Mouse (Mus musculus): ENCODE measurements at regions not wholly inside any gene's neighbourhood (a gene's known extent, or its start where the extent isn't known, plus 50 kb on each side); places are given as distances from the start of the nearest gene placed in this dataset.

DNA sequence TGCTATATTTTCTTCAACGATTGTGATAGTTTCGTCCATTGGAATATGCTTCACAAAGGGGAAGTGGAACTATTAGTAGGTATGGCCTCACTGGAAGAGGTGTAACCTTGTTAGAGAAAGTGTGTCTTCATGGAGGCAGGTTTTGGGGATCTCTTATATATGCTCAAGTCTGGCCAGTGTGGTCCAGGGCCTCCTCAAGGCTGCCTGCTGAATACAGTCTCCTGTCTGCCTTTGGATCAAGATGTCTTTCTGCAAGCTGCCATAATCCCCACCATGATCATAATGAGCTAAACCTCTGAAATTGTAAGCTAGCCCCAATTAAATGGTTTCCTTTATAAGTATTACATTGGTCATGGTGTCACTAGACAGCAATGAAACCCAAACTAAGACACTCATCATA is 384.3 kb downstream of the Btbd3 start:
- ATAC-seq (replicated peaks; ENCODE audit: low FRiP score, low TSS enrichment, poor library complexity, severe bottlenecking): no peak

DNA sequence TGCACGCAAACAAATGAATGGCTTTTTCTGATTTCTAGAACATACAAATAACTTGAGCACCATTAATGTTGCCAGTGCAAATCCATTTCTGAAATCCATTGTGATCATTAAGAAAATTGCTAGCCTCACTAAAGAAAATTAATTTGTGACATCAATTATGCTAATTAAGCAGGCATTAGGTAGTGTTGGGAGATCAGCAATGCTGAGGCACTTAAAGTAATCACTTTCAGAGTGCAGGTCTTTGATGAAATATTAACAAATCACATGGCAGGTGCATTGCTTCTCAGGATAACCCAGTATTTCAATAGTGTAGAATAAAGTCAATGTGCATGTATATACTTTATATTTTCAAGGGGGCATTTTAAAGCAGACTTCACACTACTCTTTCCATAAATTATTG is 385.0 kb downstream of the Btbd3 start:
- ATAC-seq (replicated peaks; ENCODE audit: low FRiP score, low TSS enrichment, poor library complexity, severe bottlenecking): no peak

DNA sequence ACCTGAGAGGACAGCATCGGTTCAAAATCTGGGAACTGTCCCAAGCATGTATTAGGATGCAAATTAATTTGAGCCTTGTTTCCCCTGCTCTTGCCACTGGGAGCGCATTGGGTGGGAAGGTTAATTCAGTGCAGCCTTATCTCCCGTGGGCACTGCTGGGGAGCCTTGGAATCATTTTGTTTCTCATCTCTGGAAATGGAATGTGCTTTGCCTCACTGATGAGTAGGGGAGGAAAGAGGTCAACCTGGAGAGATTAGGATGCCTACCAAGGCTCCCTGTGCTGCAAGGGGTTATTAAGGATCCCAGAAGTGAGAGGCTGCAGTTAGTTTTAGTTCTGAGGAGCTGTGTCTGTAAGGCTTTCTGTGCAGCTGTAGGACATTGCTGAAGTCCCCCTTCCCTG is 392.3 kb downstream of the Btbd3 start:
- ATAC-seq (replicated peaks; ENCODE audit: low FRiP score, low TSS enrichment, poor library complexity, severe bottlenecking): no peak

DNA sequence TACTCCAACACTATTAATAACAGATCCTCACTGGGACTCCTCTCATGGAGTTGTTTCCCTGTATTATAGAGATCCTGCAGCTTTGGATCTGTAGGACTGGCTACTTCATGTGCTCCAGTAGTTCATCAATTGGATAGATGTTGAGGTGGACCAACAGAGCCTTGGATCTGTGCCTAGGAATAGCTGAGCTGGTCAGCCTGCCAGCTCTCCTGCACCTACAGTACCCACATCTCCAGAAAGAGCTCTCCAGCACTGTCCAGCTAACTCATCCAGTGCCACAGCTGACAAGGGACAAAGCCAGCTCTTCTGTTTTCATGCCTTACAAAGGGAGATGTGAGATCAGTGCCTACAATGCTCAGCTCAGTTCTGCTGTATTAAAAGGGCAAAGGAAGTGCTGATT is 403.0 kb downstream of the Btbd3 start:
- no peak for ATAC-seq (replicated peaks; ENCODE audit: low FRiP score, low TSS enrichment, poor library complexity, severe bottlenecking)

DNA sequence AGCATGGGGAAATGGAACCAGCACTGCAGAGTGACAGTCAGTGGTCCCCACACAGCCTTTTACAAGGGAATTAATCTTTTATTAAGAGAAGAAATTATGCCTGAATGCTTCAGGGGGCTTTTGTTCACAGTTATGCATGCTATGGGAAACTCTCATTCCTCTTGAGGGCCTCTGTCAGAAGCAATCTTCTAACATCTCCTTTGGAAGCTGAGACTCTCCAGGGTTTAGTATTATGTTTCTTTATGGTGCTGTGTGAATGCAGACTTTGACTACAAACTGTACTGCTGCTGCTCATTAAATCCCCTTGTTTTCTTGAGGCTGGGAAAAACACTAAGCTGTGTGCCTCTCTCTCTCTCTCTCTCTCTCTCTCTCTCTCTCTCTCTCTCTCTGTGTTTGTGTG is 413.9 kb downstream of the Btbd3 start:
- ATAC-seq (replicated peaks; ENCODE audit: low FRiP score, low TSS enrichment, poor library complexity, severe bottlenecking): no peak

DNA sequence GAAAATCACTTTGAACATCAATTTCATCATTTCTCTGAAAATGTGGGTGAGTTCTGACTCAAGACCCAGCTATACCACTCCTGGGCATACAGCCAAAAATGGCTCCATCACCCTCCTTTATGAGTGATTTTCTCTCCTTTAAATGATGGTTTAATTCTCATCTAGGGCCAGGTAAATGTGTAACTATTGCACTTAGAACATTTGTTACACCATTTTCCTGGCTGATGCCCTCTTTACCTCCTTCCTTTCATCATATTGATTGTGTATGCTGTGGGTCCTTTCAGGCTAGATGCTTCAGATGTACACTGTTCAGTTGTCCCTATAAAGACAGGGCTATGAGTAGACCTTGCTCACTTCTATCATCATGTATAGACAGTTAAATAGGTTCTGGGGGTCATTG is 418.4 kb downstream of the Btbd3 start:
- ATAC-seq (replicated peaks; ENCODE audit: low FRiP score, low TSS enrichment, poor library complexity, severe bottlenecking): no peak

DNA sequence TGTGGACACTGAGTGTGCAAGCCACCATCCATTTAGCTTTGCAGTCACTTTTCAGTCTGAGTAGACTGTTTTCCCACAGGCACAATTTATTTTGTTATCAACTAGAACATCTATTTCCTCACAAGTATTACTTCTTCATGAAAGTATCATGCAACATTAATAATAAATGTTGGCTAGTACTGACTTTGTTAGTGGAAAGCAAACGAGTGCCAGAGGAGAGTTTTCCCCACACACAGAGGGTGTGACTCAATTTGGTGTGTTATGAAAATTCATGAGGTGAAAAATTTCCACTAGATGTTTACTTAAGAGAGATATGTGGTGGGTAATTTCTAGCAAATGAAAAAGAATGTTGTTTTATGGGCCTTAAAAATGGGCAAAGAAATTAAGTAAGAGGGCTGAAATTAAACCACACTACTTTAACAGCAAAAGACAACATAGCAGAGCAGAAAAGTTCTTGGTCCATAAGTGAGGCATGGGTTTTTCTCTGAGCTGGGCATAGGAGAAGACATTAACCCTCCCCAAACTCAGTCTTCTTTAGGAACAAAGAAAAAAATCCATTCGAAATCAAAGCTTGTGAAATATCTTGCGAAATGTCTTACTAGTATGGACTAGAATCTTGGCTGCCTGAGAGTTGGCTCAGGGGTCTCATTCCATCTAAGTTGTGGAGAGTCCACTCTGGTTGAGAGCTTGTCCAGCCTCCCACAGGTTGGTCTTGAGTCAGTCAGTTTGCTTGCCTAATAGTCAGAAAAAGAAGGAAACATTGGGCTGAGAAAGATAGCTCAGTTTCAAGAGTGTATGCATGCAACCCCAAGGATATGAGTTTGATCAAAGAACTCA is 419.1 kb downstream of the Btbd3 start:
- no peak for ATAC-seq (replicated peaks; ENCODE audit: low FRiP score, low TSS enrichment, poor library complexity, severe bottlenecking)

DNA sequence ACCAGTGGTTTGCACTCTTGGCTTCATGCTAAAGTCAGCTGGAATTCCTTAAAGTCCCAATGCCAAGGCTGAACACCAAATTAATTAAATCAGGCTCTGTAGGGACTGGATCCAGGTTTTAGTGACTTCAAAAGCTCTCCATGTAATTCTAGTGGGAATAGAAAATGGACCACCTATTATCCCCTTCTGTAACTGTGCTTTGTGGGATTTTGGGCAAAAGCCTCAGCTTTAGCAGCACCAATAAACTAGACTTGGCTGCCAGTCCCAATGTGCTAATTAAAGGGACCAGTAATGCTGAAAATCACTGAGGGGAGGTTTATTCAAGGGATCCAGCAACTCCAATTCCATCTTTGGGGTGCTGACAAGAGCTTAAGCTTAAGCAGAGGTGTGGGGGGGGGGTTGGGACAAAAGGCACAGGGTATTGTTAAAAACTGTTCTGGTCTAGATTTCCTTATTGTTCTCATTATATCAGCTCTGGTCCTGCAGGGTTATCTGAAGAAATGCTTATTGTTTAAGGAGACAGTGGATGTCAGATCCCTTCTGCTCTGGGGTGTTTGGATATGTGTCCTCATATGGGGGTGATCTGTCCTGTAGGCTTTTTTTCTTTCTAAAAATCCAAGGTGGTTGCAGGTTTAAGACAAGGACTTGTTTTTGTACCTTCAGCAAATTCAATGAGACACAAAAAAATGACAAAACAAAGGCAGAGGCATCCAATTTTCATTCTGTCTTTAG is 431.9 kb downstream of the Btbd3 start:
- ATAC-seq (replicated peaks; ENCODE audit: low FRiP score, low TSS enrichment, poor library complexity, severe bottlenecking): no peak

DNA sequence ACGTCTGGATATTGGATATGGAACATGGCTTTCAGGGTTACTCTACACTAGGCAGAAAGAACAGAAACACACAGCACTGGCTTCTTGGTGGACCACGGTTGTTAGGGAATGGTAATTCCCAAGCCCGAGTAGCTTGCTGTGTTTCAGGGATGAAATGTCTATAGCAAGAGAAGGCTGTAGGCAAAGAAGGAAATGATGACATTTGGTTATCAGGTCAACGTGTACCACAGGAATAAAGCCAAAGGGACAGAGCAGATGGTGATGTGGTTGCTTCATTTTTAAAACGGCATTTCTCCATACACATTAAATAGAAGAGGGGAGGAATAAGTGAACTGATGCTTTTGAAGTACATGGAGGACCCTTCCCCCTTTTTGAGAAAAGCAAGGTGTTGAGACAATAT is 433.1 kb downstream of the Btbd3 start:
- ATAC-seq (replicated peaks; ENCODE audit: low FRiP score, low TSS enrichment, poor library complexity, severe bottlenecking): no peak

DNA sequence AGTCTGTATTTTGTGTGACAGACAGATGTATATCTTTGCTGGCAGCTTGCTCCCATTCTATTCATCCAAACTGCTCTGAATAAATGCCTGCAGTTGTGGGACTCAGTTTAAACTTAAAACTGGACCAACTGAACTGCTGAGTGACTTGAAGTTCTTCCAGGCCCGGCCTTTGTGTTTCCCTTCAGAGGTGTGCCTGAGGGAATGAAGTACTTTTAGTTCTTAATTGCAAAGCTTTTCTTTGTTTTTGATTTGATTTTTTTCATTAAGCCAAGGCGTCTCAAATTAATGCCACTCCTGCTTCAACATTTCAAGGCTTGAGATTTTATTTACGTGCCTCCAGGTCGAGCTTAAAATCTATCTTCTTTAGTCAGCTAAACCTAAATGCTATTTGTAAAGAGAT is 446.4 kb downstream of the Btbd3 start:
- ATAC-seq (replicated peaks; ENCODE audit: low FRiP score, low TSS enrichment, poor library complexity, severe bottlenecking): no peak

DNA sequence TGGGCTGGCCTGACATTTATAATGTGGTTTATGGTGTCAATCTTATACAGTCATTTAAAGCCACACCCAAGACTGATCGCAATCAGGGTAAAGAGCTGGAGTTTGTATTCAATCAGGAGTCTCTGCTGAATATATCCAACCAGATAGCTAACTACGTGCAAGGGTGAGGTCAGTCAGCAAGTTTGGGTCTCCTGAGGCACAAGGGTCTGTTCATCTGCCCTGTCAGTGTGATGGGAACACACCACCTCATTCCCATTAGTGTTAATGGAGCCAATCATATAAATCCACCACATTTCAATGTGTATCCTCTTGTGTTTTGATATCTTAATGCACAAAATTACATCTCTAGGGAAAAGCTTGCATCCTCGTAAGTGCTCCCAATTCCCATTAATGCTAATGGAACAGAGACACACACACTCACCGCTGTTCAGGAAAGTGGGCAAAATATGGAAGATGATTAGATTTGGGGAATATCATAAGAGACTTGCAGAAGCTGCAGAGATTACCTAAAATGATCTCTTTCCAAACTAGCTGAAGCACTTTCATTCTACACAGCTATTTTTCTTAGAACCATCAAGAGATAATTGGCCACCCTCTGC is 447.7 kb downstream of the Btbd3 start:
- ATAC-seq (replicated peaks; ENCODE audit: low FRiP score, low TSS enrichment, poor library complexity, severe bottlenecking): no peak

DNA sequence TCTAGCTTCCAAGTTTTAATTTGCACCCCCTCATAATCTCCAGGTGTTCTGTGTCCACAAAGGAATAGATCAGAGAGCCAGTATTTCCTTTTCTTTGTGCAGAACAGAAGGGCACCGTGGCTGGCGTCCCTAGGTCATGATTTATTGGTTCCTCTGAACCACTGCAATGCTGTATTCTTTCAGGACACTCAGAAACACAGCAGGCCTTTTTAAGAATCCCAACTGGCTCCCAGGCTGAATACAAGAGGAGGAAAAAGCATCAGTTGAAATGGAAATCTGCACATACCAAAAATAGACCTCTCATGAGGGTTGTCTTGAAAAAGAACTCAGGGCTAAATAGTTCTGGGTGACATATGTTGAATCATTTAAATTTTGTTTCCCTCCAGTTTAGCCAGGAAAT is 452.4 kb downstream of the Btbd3 start:
- no peak for ATAC-seq (replicated peaks; ENCODE audit: low FRiP score, low TSS enrichment, poor library complexity, severe bottlenecking)

DNA sequence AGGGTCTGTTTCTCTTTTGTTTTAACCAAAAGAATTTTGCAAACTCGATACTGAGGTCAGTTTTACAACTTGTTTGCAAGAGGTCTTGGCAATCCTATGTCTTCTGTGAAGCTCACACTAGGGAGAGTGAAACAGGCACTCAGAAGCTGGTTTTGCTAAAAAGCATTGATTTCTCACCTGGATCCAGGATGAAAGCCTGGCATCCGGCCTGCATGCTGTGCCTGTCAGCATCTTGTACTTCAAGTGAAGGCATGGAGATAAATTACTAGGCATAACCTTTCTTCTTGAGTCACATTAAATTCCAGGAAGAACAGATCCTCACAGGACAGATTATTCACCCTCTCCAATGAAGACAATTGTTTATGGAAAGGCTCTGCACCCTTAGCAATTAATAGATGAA is 477.5 kb downstream of the Btbd3 start:
- ATAC-seq (replicated peaks; ENCODE audit: low FRiP score, low TSS enrichment, poor library complexity, severe bottlenecking): no peak

DNA sequence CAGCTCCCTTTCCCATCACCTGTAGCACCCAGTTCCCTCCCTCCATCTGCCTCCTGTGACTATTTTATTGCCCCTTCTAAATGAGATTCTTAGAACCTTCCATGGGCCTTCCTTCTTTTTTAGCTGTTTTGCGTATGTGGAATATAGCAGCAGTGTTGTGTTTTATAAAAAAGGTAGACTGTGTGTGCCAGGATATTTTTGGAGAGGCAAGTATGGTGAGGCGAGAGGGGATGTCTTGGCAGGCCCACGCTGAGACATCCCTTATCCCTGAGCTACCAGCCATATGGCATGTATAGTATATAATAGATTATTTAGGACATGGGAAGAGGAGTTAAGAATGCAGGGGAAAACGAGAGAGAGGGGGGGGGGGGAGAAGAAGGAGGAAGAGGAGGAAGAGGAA is 488.4 kb downstream of the Btbd3 start:
- no peak for ATAC-seq (replicated peaks; ENCODE audit: low FRiP score, low TSS enrichment, poor library complexity, severe bottlenecking)

DNA sequence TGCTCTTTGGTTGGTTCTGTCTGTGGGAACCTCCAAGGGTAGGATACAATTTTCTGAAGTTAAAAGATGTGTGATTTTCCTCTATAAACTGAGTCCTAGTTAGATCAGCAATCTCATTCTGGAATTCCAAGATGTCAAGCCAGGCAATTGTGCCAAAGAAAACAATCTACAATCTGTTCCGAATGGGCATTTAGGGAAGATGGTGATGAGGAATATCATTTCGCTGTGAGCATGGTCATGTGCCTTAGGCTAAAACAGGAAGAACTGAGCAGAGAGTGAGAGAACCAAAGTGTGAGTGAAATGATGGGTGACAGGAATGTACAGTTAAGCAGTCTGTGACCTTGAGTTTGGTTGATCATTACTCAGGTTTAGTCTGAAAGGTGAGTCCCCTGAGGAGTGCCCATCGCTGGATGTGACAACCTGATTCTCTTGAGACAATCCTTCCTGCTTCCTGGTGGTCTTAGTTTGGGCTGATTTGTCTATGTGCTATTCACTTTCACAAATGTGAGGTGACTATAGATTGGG is 504.1 kb downstream of the Btbd3 start:
- ATAC-seq (replicated peaks; ENCODE audit: low FRiP score, low TSS enrichment, poor library complexity, severe bottlenecking): no peak

DNA sequence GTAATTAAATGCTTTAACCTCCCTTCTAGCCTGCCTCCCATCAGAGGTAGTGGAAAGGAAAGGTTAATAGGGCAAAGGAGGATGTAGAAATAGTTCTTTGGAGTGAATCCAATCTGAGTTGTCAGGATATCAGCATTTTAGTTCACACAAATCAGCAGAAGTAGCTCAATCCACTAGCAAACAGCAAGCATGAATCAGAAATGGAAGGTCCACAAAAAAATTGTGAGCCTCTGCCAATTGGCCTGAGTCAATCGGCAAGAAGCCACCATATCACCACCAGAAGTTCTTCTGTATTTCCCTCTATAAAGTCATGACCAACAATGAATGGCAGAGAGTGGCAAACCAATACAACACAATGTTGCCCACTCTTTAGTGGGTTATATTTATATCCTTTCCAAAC is 505.0 kb downstream of the Btbd3 start:
- no peak for ATAC-seq (replicated peaks; ENCODE audit: low FRiP score, low TSS enrichment, poor library complexity, severe bottlenecking)

DNA sequence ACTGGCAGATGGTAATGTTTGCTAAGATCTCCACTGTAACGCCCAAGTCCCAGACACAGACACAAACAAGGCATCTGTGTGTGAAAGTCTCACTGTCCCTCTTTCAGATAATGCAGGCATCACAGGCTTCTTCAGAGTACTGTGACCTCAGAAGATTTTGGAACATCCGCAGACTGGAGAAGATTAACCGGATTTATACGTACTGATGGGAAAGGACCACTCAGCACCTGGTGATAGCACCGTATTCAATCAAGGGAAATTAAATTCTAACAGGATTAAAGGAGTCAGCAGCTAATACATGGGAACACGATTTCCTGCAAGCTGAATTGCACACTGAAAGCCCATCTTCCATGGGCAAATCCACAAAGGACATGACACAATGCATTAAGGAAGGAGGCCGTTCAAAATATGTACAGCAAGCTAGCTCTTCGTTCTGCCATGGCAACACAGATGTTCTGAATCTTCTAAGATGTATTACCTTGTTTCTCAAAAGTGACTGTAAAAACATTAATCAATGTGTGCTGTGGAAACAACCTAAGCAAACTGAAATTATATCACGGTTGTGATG is 510.0 kb downstream of the Btbd3 start:
- no peak for ATAC-seq (replicated peaks; ENCODE audit: low FRiP score, low TSS enrichment, poor library complexity, severe bottlenecking)

DNA sequence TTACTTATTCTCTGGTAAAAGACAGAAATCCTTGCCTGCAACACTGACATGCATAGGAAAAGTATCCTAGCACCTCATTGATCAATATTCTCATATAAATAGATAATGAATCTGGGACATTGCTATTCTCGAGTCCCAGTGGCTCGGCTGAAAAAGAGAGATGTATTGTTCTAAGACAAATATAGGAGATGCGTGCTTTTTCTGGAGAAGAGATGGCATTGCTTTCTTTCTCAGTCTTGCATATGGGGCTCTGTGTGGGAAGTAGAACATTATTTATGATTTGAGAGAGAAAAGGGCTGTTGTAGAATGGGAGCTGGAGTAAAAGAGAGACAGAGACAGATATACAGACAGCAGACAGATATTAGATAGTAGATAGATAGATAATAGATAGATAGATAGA is 527.4 kb downstream of the Btbd3 start:
- ATAC-seq (replicated peaks; ENCODE audit: low FRiP score, low TSS enrichment, poor library complexity, severe bottlenecking): no peak

DNA sequence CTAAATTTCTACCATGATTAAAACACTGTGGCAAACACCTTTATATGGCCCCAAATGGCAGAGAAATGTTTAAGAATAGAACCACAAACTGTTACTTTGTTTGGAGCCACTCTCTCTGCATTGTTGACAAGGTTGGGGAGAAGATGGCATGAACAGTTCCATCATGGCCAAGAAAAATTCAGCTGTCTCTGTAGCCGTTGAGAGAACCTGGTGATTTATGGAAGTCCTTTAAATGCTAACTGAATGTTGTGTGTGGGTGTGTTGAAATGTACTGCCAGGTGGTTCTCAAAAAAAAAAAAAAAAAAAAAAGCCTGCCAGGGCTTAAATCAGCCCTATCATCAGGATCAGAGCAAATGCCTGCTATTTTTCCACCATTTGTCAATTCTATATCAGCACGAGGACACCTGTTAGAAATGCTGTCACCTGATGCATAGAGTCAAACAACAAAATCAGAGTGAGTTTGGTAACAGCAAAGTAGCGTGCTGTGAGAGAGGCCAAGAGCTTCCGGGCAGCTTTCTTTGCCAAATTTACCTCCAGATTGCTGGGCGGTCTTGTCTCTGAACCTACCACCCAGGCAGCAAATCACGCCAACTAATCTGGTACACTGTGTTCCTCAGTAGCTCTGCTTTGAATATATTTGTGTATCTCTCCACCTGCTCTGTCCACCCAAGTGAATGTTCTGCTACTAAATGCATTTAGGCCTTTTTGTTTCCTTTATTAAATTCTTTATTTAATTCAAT is 536.5 kb downstream of the Btbd3 start:
- no peak for ATAC-seq (replicated peaks; ENCODE audit: low FRiP score, low TSS enrichment, poor library complexity, severe bottlenecking)

DNA sequence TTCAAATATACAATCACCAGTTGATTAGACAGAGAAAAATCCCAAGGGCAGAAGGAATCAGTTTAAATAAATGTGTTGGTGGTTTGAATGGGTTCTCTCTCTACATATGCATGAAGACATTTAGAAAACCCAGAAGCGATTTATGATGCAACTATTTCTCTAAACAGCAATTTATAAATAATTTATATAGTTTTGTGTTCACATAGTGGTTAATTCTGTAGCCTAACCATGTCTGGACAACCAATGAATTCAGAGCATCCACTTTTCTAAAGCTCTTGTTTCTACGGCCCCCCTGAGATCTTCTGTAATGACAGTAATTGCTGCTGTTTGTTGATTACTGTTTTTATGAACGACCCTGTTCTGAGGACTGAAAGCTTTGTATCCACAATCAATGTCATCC is 549.8 kb downstream of the Btbd3 start:
- ATAC-seq (replicated peaks; ENCODE audit: low FRiP score, low TSS enrichment, poor library complexity, severe bottlenecking): no peak

All from megakaryocyte-erythroid progenitor cell, adult 5-6 weeks (primary cell).